Mouse (Mus musculus) forebrain, postnatal 0 days (tissue): ENCODE data around the gene Lipt2. TPM values are rescaled to one million over a fixed set of nuclear protein-coding genes. Genes with fewer than 3 reads are reported as not detected.
A peak's percentile ranks its signal among the peaks of the same experiment; 100 is the strongest.

Experiments used
- ATAC-seq: fragments of 200-750 bp; cut with Nextera tagmentation; 2 replicates; pipeline ENCODE4 v1.8.0; 2017; ENCODE audit warnings: mild to moderate bottlenecking, moderate library complexity
- DNase-seq: peaks from one replicate; pipeline ENCODE4 v3.0.0-alpha.2; 2015
- H3K27ac ChIP-seq: fragments of 300-500 bp; sonication (generic); 2 replicates; pipeline ENCODE4 v1.5.1; 2014; ENCODE audit warnings: low read depth, mild to moderate bottlenecking, antibody characterized with exemption, low read length, moderate library complexity, mixed read lengths
- H3K27me3 ChIP-seq: fragments of 300-500 bp; sonication (generic); 2 replicates; pipeline ENCODE4 v1.6.1; 2014; ENCODE audit warnings: mild to moderate bottlenecking, low read length, mixed read lengths; ENCODE audit not compliant: insufficient read depth
- H3K36me3 ChIP-seq: fragments of 300-500 bp; sonication (generic); 2 replicates; pipeline ENCODE4 v1.6.1; 2014; ENCODE audit warnings: mild to moderate bottlenecking, moderate library complexity; ENCODE audit not compliant: insufficient read depth
- H3K4me1 ChIP-seq: fragments of 300-500 bp; sonication (generic); 2 replicates; pipeline ENCODE4 v1.6.1; 2014; ENCODE audit warnings: antibody characterized with exemption; ENCODE audit not compliant: insufficient read depth
- H3K4me2 ChIP-seq: fragments of 300-500 bp; sonication (generic); 2 replicates; pipeline ENCODE4 v1.6.1; 2014; ENCODE audit warnings: low read depth, mild to moderate bottlenecking, moderate library complexity
- H3K4me3 ChIP-seq: fragments of 300-500 bp; sonication (generic); 2 replicates; pipeline ENCODE4 v1.5.1; 2014; ENCODE audit warnings: low read depth, low read length, mixed read lengths
- H3K9ac ChIP-seq: fragments of 300-500 bp; sonication (generic); 2 replicates; pipeline ENCODE4 v1.6.1; 2014; ENCODE audit warnings: mild to moderate bottlenecking
- H3K9me3 ChIP-seq: fragments of 300-500 bp; sonication (generic); 2 replicates; pipeline ENCODE4 v1.6.1; 2016; ENCODE audit warnings: low read length
- CTCF ChIP-seq: sonication (generic); IDR thresholded peaks from 2 replicates; pipeline ENCODE4 v1.5.1; 2016; ENCODE audit warnings: antibody characterized with exemption, control low read depth, low read depth
- WGBS: fragments of 180-500 bp; shearing (Covaris S2); extraction: QIAGEN DNeasy Blood & Tissue Kit; methylation state at CpG from one replicate; pipeline ENCODE4 v1.1.7; 2014; 5-methylcytosine and 5-hydroxymethylcytosine counted together
- polyA plus RNA-seq: library from polyadenylated mRNA; unstranded; fragments of >200 nt; fragmentation: Nextera tagmentation; extraction: Ambion mirVana; gene quantifications from 2 replicates; pipeline ENCODE4 v1.2.1, GENCODE M21; 2015
- total RNA-seq: library from RNA; depleted of rRNA; stranded (reverse); fragments of >200 nt; gene quantifications from 2 replicates; pipeline ENCODE4 v1.2.3, GENCODE M21; 2014; rRNA removed

The Lipt2 gene
- 15.9 and 19.2 TPM in 2 replicates for total RNA-seq
- polyA plus RNA-seq: 20.3 and 21.1 TPM in 2 replicates

DNA sequence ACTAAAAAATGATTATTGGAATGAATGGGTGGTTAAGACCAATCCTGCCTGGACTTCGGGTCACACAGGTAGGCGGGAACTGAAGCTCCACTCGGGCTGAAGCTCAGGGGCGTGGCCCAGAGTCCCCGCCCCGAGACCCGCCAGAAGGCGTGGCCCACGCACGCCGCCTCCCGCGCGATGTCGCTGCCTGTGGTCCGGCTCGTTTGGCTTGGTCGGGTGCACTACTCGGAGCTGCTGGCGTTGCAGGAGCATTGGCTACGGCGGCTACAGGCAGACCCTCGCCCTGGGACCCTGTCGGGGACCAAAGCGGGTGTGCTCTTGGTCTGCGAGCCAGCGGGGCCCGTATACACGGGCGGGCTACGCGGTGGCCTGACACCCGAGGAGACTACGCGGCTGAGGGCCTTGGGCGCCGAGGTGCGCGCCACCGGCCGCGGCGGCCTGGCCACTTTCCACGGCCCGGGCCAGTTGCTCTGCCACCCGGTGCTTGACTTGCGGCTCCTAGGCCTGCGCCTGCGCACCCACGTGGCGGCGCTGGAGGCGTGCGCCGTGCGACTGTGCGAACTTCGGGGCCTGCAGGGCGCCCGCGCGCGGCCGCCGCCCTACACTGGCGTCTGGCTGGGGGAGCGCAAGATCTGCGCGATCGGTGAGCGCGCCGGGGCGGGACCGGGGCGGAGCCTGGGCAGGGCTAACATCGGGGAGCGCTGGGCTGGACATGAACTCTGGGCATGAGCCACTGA lies at the start of gene Lipt2:
Gene Lipt2, plus strand, starts transcription at position 173 of the 737 bp plus-strand sequence.
- Histone ChIP-seq H3K9me3 (no peaks in the 10 kb centered on the region), H3K9ac (peak within 1 kb of the TSS; percentile 91), H3K4me2 (peak within 1 kb of the TSS; percentile 84), H3K4me1 (no peaks in the 10 kb centered on the region; the same call in 1 of the 2 replicates), H3K4me3 (peak within 1 kb of the TSS; percentile 84), H3K27ac (peak within 1 kb of the TSS; percentile 87), H3K36me3 (no peaks in the 10 kb centered on the region), H3K27me3 (no peaks in the 10 kb centered on the region)
- WGBS: 2% methylated on average over 75 of the region's 78 CpGs
- TF ChIP-seq CTCF: peak; percentile 54
- ATAC-seq (peak; percentile 99), DNase-seq (peak; percentile 92)

- Histone ChIP-seq H3K4me3 (no peak overlapping the region), H3K27ac (no peak overlapping the region), H3K27me3 (no peaks in the 10 kb centered on the region), H3K9me3 (no peaks in the 10 kb centered on the region), H3K4me2 (no peak overlapping the region), H3K9ac (no peak overlapping the region), H3K36me3 (peaks cover 17% of the 10 kb centered on the region), H3K4me1 (no peaks in the 10 kb centered on the region)
- DNase-seq: no peak
- TF ChIP-seq CTCF: no peak
- WGBS: 60% methylated on average over 10 of the region's 10 CpGs
- no peak for ATAC-seq
Observed at GRCm38 (mm10) chr7:100111506-100111905, 47.6 kb upstream of the Lipt2 start.

GRCm38 (mm10) chr7:100113821-100114220 lies 45.3 kb upstream of the Lipt2 start:
- Histone ChIP-seq H3K36me3 (peaks cover 20% of the 10 kb centered on the region), H3K27ac (no peak overlapping the region), H3K4me1 (no peaks in the 10 kb centered on the region), H3K9ac (no peak overlapping the region), H3K27me3 (no peaks in the 10 kb centered on the region), H3K9me3 (no peaks in the 10 kb centered on the region), H3K4me3 (no peak overlapping the region), H3K4me2 (no peak overlapping the region)
- WGBS: 71% methylated on average over 7 of the region's 7 CpGs
- ATAC-seq: no peak
- TF ChIP-seq CTCF: no peak
- no peak for DNase-seq

GRCm38 (mm10) chr7:100114279-100114678 lies 44.8 kb upstream of the Lipt2 start:
- Histone ChIP-seq H3K4me2 (no peak overlapping the region), H3K4me3 (no peak overlapping the region), H3K4me1 (no peaks in the 10 kb centered on the region), H3K9ac (no peak overlapping the region), H3K27me3 (no peaks in the 10 kb centered on the region), H3K9me3 (no peaks in the 10 kb centered on the region), H3K36me3 (peaks cover 18% of the 10 kb centered on the region), H3K27ac (no peak overlapping the region)
- TF ChIP-seq CTCF: no peak
- 93% methylated on average over 6 of the region's 6 CpGs for WGBS
- no peak for ATAC-seq
- no peak for DNase-seq

- under 1% methylated on average over 25 of the region's 25 CpGs for WGBS
- ATAC-seq: peak; percentile 28
- H3K27me3 ChIP-seq: no peaks in the 10 kb centered on the region
- H3K4me1 ChIP-seq: peaks cover 9% of the 10 kb centered on the region; the same call in 1 of the 2 replicates
- no peak for TF ChIP-seq CTCF
- DNase-seq: no peak
- H3K9me3 ChIP-seq: no peaks in the 10 kb centered on the region
- H3K9ac ChIP-seq: peak overlapping the region; percentile 76
- H3K4me3 ChIP-seq: peak overlapping the region; percentile 85
- H3K36me3 ChIP-seq: peaks cover 9% of the 10 kb centered on the region
- peak overlapping the region; percentile 78 for H3K4me2 ChIP-seq
- H3K27ac ChIP-seq: peak overlapping the region; percentile 78
Observed at GRCm38 (mm10) chr7:100120791-100121261, 38.3 kb upstream of the Lipt2 start.

- under 1% methylated on average over 33 of the region's 33 CpGs for WGBS
- Histone ChIP-seq H3K36me3 (peaks cover 9% of the 10 kb centered on the region), H3K27ac (peak within 1 kb of the TSS; percentile 78), H3K9ac (peak within 1 kb of the TSS; percentile 76), H3K4me2 (peak within 1 kb of the TSS; percentile 78), H3K4me3 (peak within 1 kb of the TSS; percentile 85), H3K4me1 (peaks cover 9% of the 10 kb centered on the region; the same call in 1 of the 2 replicates), H3K27me3 (no peaks in the 10 kb centered on the region), H3K9me3 (no peaks in the 10 kb centered on the region)
- DNase-seq (peak; percentile 99), ATAC-seq (peak; percentile 96)
- TF ChIP-seq CTCF: no peak; the same call in 1 of the 2 replicates
Observed at GRCm38 (mm10) chr7:100121376-100121789, 37.7 kb upstream of the Lipt2 start, which contains the start of gene Pold3. Gene Pold3, minus strand, starts transcription at chr7:100121565.

DNA sequence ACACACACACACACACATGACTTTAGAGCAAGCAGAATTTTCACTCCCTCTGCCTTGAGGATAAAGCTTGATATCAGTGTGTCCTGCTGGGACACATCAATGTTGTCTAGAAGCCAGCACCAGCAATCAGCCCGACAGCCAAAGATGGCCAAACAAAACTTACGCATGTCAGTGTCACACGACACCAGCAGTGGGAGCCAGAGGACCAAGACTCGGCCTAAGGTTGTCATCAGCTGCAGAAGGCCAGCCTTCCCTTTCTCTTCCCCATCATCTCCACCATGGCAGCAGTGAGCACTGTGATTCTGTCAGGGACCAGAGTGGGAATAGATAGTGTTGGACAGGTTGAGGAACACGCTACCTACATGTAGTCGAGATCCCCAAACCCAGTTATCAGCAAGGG lies 35.6 kb upstream of the Lipt2 start:
- ATAC-seq: no peak
- peak; percentile 62 for TF ChIP-seq CTCF
- peak; percentile 23 for DNase-seq

More for the DNA sequence above, 35.6 kb upstream of the Lipt2 start:
- Histone ChIP-seq H3K27me3 (no peaks in the 10 kb centered on the region), H3K4me3 (no peak overlapping the region), H3K4me1 (peaks cover 9% of the 10 kb centered on the region; the same call in 1 of the 2 replicates), H3K36me3 (peaks cover 3% of the 10 kb centered on the region; the same call in 1 of the 2 replicates), H3K27ac (no peak overlapping the region), H3K4me2 (no peak overlapping the region), H3K9me3 (no peaks in the 10 kb centered on the region), H3K9ac (no peak overlapping the region)
- 54% methylated on average over 6 of the region's 6 CpGs for WGBS
